15 mouse cellular contexts compared by ENCODE assay signal in genomic region chr12:108503064-108503463, GRCm38 (mm10). TPM values are rescaled to one million over a fixed set of nuclear protein-coding genes. Genes with fewer than 3 reads are reported as not detected.
DNase-seq lines count a peak whose midpoint lies in the region; ATAC-seq and TF ChIP-seq lines count a peak whose summit lies in the region.
"Had no signal": no experiment of that assay in that cellular context is flagged by ENCODE, and none has a peak within 500 bp of the region (broad histone marks: within the 10 kb centered on the region; RNA-seq: fewer than 3 reads in every experiment).

No protein-coding gene starts in this region.

- H3K4me1 ChIP-seq in heart, embryonic 14.5 days (ENCODE audit: control insufficient read depth in 2 of 2, insufficient read depth in 2 of 2, low read length in 2 of 2) = peaks cover 10 to 14% of the 10 kb centered on the region in 2 experiments
- peaks cover 14% of the 10 kb centered on the region; the same call in 1 of the 2 replicates for H3K4me1 ChIP-seq in kidney, postnatal 0 days (replicated peaks; ENCODE audit: insufficient read depth, low read length)
- H3K4me1 ChIP-seq in E14TG2a.4 (replicated peaks; ENCODE audit: low read depth, low read length) = peaks cover 18% of the 10 kb centered on the region
- H3K4me1 ChIP-seq in intestine, embryonic 15.5 days (replicated peaks) = no peaks in the 10 kb centered on the region
- H3K4me1 ChIP-seq in forebrain, embryonic 14.5 days (ENCODE audit: control insufficient read depth, insufficient read depth, low read length) = no peaks in the 10 kb centered on the region
- H3K4me1 ChIP-seq: embryonic facial prominence, embryonic 12.5 days had no signal

- no peak for DNase-seq in heart, postnatal 4 days
- no peak for DNase-seq in kidney, postnatal 0 days (ENCODE audit: low spot score)
- no peak for DNase-seq in kidney, adult 8-10 months
- no peak for DNase-seq in forebrain, embryonic 14.5 days (ENCODE audit: low spot score)
- no peak for DNase-seq in adipocyte (ENCODE audit: low spot score)
- DNase-seq: adrenal gland, adult 8-10 months; cerebellum, adult 11-12 months; gastrocnemius, postnatal 25 days; thymus, adult 2 months had no signal

- peak overlapping the region; percentile 25 to 26 for H3K4me3 ChIP-seq in heart, embryonic 14.5 days (ENCODE audit: control insufficient read depth in 1 of 2, insufficient read depth in 1 of 2, low read depth in 1 of 2, low read length in 2 of 2)
- no peak overlapping the region for H3K4me3 ChIP-seq in kidney, postnatal 0 days (replicated peaks; ENCODE audit: low read depth, low read length)
- H3K4me3 ChIP-seq in E14TG2a.4 (replicated peaks; ENCODE audit: low read length) = peak overlapping the region; percentile 17; the same call in 1 of the 2 replicates
- no peak overlapping the region for H3K4me3 ChIP-seq in intestine, embryonic 15.5 days (replicated peaks)
- H3K4me3 ChIP-seq in forebrain, embryonic 14.5 days (ENCODE audit: low read depth, low read length) = no peak overlapping the region
- H3K4me3 ChIP-seq: embryonic facial prominence, embryonic 12.5 days had no signal

- H3K9me3 ChIP-seq in heart, embryonic 14.5 days (ENCODE audit: control insufficient read depth, low read length) = no peaks in the 10 kb centered on the region
- no peaks in the 10 kb centered on the region for H3K9me3 ChIP-seq in kidney, postnatal 0 days (replicated peaks; ENCODE audit: low read length)
- no peaks in the 10 kb centered on the region for H3K9me3 ChIP-seq in E14TG2a.4 (ENCODE audit: low read length)
- H3K9me3 ChIP-seq in intestine, embryonic 15.5 days = no peaks in the 10 kb centered on the region
- H3K9me3 ChIP-seq in forebrain, embryonic 14.5 days (replicated peaks; ENCODE audit: control insufficient read depth, low read length) = no peaks in the 10 kb centered on the region
- H3K9me3 ChIP-seq: embryonic facial prominence, embryonic 12.5 days had no signal

- no peaks in the 10 kb centered on the region for H3K27me3 ChIP-seq in heart, embryonic 14.5 days (ENCODE audit: control insufficient read depth, insufficient read depth, low read length)
- no peaks in the 10 kb centered on the region for H3K27me3 ChIP-seq in kidney, postnatal 0 days (ENCODE audit: insufficient read depth, low read length)
- H3K27me3 ChIP-seq in E14TG2a.4 (ENCODE audit: insufficient read depth, low read length) = peaks cover 28% of the 10 kb centered on the region
- no peaks in the 10 kb centered on the region for H3K27me3 ChIP-seq in intestine, embryonic 15.5 days (replicated peaks)
- no peaks in the 10 kb centered on the region for H3K27me3 ChIP-seq in forebrain, embryonic 14.5 days (replicated peaks; ENCODE audit: control insufficient read depth, insufficient read depth, low read length)
- H3K27me3 ChIP-seq: embryonic facial prominence, embryonic 12.5 days had no signal

- ATAC-seq in heart, embryonic 14.5 days (ENCODE audit: insufficient number of reproducible peaks, insufficient read depth, low FRiP score, low read depth) = no peak
- ATAC-seq in kidney, postnatal 0 days (replicated peaks; ENCODE audit: low FRiP score, low read depth) = peak; percentile 46; the same call in 1 of the 2 replicates
- ATAC-seq in intestine, embryonic 15.5 days = no peak
- no peak for ATAC-seq in forebrain, embryonic 14.5 days

- peak overlapping the region; percentile 64 for H3K4me2 ChIP-seq in heart, embryonic 14.5 days (ENCODE audit: low read length)
- 0 out of 2 replicates have a peak overlapping the region, but pooled peaks have one; percentile 13 for H3K4me2 ChIP-seq in kidney, postnatal 0 days (ENCODE audit: low read length)
- peak overlapping the region; percentile 30 for H3K4me2 ChIP-seq in intestine, embryonic 15.5 days (replicated peaks)
- H3K4me2 ChIP-seq in forebrain, embryonic 14.5 days (ENCODE audit: low read length) = no peak overlapping the region
- H3K4me2 ChIP-seq: embryonic facial prominence, embryonic 12.5 days; hindbrain, embryonic 14.5 days had no signal

- WGBS in heart, embryonic 14.5 days = 35% methylated on average over 10 of the region's 10 CpGs
- 48% methylated on average over 10 of the region's 10 CpGs for WGBS in kidney, postnatal 0 days
- WGBS in intestine, embryonic 15.5 days = 61% methylated on average over 10 of the region's 10 CpGs
- whole genome bisulfite sequencing in forebrain, embryonic 14.5 days = 77% methylated on average over 10 of the region's 10 CpGs

- H3K9ac ChIP-seq in heart, embryonic 14.5 days (ENCODE audit: low read length) = peak overlapping the region; percentile 31
- no peak overlapping the region for H3K9ac ChIP-seq in kidney, postnatal 0 days (ENCODE audit: low read depth, low read length)
- no peak overlapping the region for H3K9ac ChIP-seq in intestine, embryonic 15.5 days
- H3K9ac ChIP-seq in forebrain, embryonic 14.5 days (ENCODE audit: low read length) = no peak overlapping the region
- H3K9ac ChIP-seq: embryonic facial prominence, embryonic 12.5 days; hindbrain, embryonic 14.5 days had no signal

- H3K36me3 ChIP-seq in heart, embryonic 14.5 days (ENCODE audit: control insufficient read depth, insufficient read depth, low read length) = no peaks in the 10 kb centered on the region
- H3K36me3 ChIP-seq in kidney, postnatal 0 days (ENCODE audit: insufficient read depth, low read length) = no peaks in the 10 kb centered on the region
- H3K36me3 ChIP-seq in E14TG2a.4 (ENCODE audit: insufficient read depth, low read length) = no peaks in the 10 kb centered on the region
- no peaks in the 10 kb centered on the region for H3K36me3 ChIP-seq in intestine, embryonic 15.5 days
- no peaks in the 10 kb centered on the region for H3K36me3 ChIP-seq in forebrain, embryonic 14.5 days (ENCODE audit: control insufficient read depth, insufficient read depth, low read length)
- H3K36me3 ChIP-seq: embryonic facial prominence, embryonic 12.5 days; G1E had no signal

- TF ChIP-seq CTCF in kidney, postnatal 0 days (IDR thresholded peaks at IDR 0.05; ENCODE audit: low read depth) = no peak
- no peak for TF ChIP-seq CTCF in E14TG2a.4 (conservative IDR thresholded peaks at IDR 0.05; ENCODE audit: low read length)

- no peak overlapping the region for H3K27ac ChIP-seq in heart, embryonic 14.5 days (replicated peaks in 1 of 2; ENCODE audit: control insufficient read depth in 1 of 2, insufficient read depth in 1 of 2, low read depth in 2 of 2, low read length in 2 of 2)
- H3K27ac ChIP-seq in kidney, postnatal 0 days = no peak overlapping the region
- H3K27ac ChIP-seq in intestine, embryonic 15.5 days = no peak overlapping the region
- no peak overlapping the region for H3K27ac ChIP-seq in forebrain, embryonic 14.5 days (ENCODE audit: low read depth, low read length)
- H3K27ac ChIP-seq: embryonic facial prominence, embryonic 12.5 days; hindbrain, embryonic 14.5 days had no signal

RNA-seq across cellular contexts. Expression of gene Evl, which starts 51.5 kb away (rescaled TPM):
- 57.1 and 57.9 TPM in 2 replicates for polyA plus RNA-seq in heart, embryonic 14.5 days (2014; fragmentation: Nextera tagmentation; extraction: Ambion mirVana)
- total RNA-seq in heart, postnatal 4 days (2021) = 100 to 1,000 TPM; 140 to 145 TPM
- 46.5 and 52.6 TPM in 2 replicates for polyA plus RNA-seq in kidney, postnatal 0 days (2015; fragmentation: Nextera tagmentation; extraction: Ambion mirVana)
- 43.8 and 45.7 TPM in 2 replicates for polyA plus RNA-seq in intestine, embryonic 15.5 days (2015; fragmentation: Nextera tagmentation; extraction: Ambion mirVana)
- 208 and 232 TPM in 2 replicates for polyA plus RNA-seq in forebrain, embryonic 14.5 days (2014; fragmentation: Nextera tagmentation; extraction: Ambion mirVana)
- total RNA-seq: G1E had no signal
- polyA plus RNA-seq: G1E had no signal

Comparison
In these comparisons a context has a peak if more than half of its experiments do, and no peak if none do; other contexts are left out.
1. H3K4me3 ChIP-seq: peak in heart, embryonic 14.5 days (2 of 2) and E14TG2a.4 (single experiment); none in kidney, postnatal 0 days (single experiment), intestine, embryonic 15.5 days (single experiment) and forebrain, embryonic 14.5 days (single experiment).